Mouse (Mus musculus): ENCODE measurements around the gene Nucb1.
"Not testable (repeated sequence)": the region's sequence is repeated elsewhere in the genome, so short reads cannot be mapped to it uniquely, and the experiment has no call there.

DNA sequence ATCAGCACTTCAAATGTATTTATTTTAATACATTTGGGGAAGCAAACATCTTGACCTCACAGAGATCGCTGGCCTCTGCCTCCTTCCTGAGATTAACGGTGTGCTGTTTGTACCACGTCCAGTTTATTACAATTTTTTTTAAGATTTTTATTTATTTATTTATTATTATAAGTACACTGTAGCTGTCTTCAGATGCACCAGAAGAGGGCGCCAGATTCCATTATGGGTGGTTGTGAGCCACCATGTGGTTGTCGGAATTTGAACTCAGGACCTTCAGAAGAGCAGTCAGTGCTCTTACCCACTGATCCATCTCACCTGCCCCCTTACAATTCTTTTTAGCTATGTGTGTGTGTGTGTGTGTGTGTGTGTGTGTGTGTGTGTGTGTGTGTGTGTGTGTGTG is 6.6 kb upstream of the Nucb1 start:
- TF ChIP-seq POLR2A (IDR thresholded peaks at IDR 0.05; ENCODE audit: insufficient read length, low read depth); REST (IDR thresholded peaks at IDR 0.05; ENCODE audit: insufficient read depth, insufficient read length); MYOG (IDR thresholded peaks at IDR 0.05; ENCODE audit: control insufficient read depth in 1 of 3, insufficient read depth in 1 of 3, insufficient read length in 2 of 3, low read depth in 2 of 3); SRF (IDR thresholded peaks at IDR 0.05; ENCODE audit: control insufficient read depth, insufficient read length, low read depth); USF1 (IDR thresholded peaks at IDR 0.05; ENCODE audit: low read depth): not testable (repeated sequence)
